Mouse (Mus musculus) intestine, embryonic 16.5 days (tissue): ENCODE measurements at regions not wholly inside any gene's neighbourhood (a gene's known extent, or its start where the extent isn't known, plus 50 kb on each side); places are given as distances from the start of the nearest gene placed in this dataset.

ENCODE experiments used
- ATAC-seq: fragments of 200-750 bp; cut with Nextera tagmentation; 2 replicates; pipeline ENCODE4 v1.8.0; 2017; ENCODE audit warnings: moderate TSS enrichment, moderate library complexity
- H3K27ac ChIP-seq: fragments of 300-500 bp; sonication (generic); 2 replicates; pipeline ENCODE4 v1.5.1; 2014; ENCODE audit warnings: mild to moderate bottlenecking, low read length
- H3K27me3 ChIP-seq: fragments of 300-500 bp; sonication (generic); replicated peaks from 2 replicates; pipeline ENCODE4 v1.6.1; 2014; ENCODE audit warnings: low read length, control low read depth, mixed read lengths; ENCODE audit not compliant: control insufficient read depth, insufficient read depth
- H3K36me3 ChIP-seq: fragments of 300-500 bp; sonication (generic); 2 replicates; pipeline ENCODE4 v1.6.1; 2014; ENCODE audit warnings: low read length, control low read depth; ENCODE audit not compliant: control insufficient read depth, insufficient read depth
- H3K4me1 ChIP-seq: fragments of 300-500 bp; sonication (generic); 2 replicates; pipeline ENCODE4 v1.6.1; 2014; ENCODE audit warnings: low read length, control low read depth, mixed read lengths; ENCODE audit not compliant: control insufficient read depth, insufficient read depth
- H3K4me2 ChIP-seq: fragments of 300-500 bp; sonication (generic); 2 replicates; pipeline ENCODE4 v1.6.1; 2014; ENCODE audit warnings: low read depth, low read length, control low read depth
- H3K4me3 ChIP-seq: fragments of 300-500 bp; sonication (generic); 2 replicates; pipeline ENCODE4 v1.5.1; 2014; ENCODE audit warnings: mild to moderate bottlenecking, low read length
- H3K9ac ChIP-seq: fragments of 300-500 bp; sonication (generic); 2 replicates; pipeline ENCODE4 v1.6.1; 2014; ENCODE audit warnings: low read depth, low read length
- H3K9me3 ChIP-seq: fragments of 300-500 bp; sonication (generic); 2 replicates; pipeline ENCODE4 v1.6.1; 2016; ENCODE audit warnings: low read length, control low read depth; ENCODE audit not compliant: control insufficient read depth
- WGBS: fragments of 180-500 bp; shearing (Covaris S2); extraction: QIAGEN DNeasy Blood & Tissue Kit; methylation state at CpG from one replicate; pipeline ENCODE4 v1.1.7; 2014; 5-methylcytosine and 5-hydroxymethylcytosine counted together

- Histone ChIP-seq H3K27ac (peak overlapping the region; percentile 39; the same call in 1 of the 2 replicates), H3K4me1 (no peaks in the 10 kb centered on the region), H3K4me3 (no peak overlapping the region), H3K9ac (no peak overlapping the region), H3K9me3 (no peaks in the 10 kb centered on the region), H3K4me2 (no peak overlapping the region), H3K36me3 (no peaks in the 10 kb centered on the region), H3K27me3 (no peaks in the 10 kb centered on the region)
- ATAC-seq: no peak
- 50% methylated on average over 8 of the region's 8 CpGs for WGBS
Observed at GRCm38 (mm10) chr15:7508535-7508934, 110.3 kb upstream of the Egflam start.

DNA sequence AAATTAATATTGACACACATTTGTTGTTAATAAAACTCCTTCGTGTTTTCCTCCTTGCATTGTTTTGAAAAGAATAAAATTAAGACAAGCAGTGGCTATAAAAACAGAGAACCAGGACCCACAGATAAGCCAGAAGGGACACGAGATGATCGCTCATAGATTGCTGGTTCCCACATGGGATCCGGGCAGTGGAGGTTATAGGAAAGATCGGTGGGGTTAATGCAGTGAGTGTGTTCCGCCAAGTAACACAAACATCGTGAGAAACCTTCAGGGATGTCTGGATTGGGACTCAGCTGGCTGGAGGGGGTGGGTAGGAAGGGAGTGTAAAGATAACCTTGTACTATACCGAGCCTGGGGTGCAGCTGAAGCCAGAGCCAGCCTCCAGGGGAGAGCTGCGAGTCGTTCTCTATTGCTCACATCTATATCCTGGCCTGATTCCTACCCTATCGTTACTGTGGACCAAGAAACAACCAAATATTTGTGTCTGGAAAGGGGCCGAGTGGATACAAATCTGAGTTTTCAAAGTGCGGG, 116.6 kb upstream of the Egflam start:
- no peak overlapping the region for H3K27ac ChIP-seq
- no peak overlapping the region for H3K9ac ChIP-seq
- no peaks in the 10 kb centered on the region for H3K9me3 ChIP-seq
- H3K27me3 ChIP-seq: no peaks in the 10 kb centered on the region
- H3K4me3 ChIP-seq: no peak overlapping the region
- H3K4me2 ChIP-seq: no peak overlapping the region
- no peaks in the 10 kb centered on the region for H3K36me3 ChIP-seq
- ATAC-seq: no peak
- no peaks in the 10 kb centered on the region for H3K4me1 ChIP-seq
- WGBS: 72% methylated on average over 13 of the region's 13 CpGs

GRCm38 (mm10) chr15:7521611-7522010, 123.4 kb upstream of the Egflam start:
- Histone ChIP-seq H3K4me3 (no peak overlapping the region), H3K27ac (no peak overlapping the region), H3K27me3 (no peaks in the 10 kb centered on the region), H3K9ac (no peak overlapping the region), H3K36me3 (no peaks in the 10 kb centered on the region), H3K4me1 (0 out of 2 replicates have a peak, but pooled peaks cover 2% of the 10 kb centered on the region), H3K4me2 (no peak overlapping the region), H3K9me3 (no peaks in the 10 kb centered on the region)
- WGBS: 77% methylated on average over 9 of the region's 9 CpGs
- no peak for ATAC-seq

DNA sequence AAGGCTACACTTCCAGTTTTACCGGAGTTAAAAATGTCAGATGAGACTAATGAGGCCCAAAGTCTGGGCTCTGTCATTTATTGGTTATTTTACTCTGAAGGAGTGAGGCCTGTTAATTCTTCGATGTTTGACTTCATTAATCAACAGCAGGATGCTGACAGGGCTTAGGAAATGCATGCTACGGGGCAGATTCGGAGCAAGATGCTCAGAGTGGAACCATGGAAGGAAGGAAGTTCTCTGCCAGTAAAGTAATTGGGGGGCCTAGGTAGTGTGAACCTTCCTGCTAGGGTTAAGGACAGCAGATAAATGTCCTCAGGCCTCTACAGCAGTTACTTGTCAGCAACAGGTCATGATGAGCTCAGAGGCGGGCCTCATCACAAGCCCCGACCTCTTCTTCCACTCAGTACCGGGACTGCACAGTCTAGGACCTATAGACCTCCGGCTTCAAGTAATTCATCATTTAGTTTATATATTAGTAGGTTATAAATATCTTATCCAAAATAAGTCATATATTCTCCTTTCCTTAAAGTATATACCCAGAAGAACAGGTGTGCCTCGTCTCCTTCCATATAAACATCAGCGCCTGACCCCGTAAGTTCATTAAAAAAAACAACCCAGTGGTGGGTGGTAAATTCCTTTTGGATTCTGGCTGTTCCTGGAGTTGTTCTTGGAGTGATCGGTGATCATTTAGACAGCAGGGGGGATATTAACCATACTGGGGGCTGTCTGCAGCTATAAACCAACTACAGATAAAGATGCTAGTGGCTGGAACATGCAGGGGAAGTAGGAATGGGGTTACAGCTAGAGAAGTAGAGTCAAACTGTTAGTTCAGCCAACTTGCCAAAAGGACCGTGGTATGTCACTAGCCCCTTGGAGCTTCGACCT, 124.9 kb upstream of the Egflam start:
- Histone ChIP-seq H3K4me1 (0 out of 2 replicates have a peak, but pooled peaks cover 2% of the 10 kb centered on the region), H3K27me3 (no peaks in the 10 kb centered on the region), H3K9me3 (no peaks in the 10 kb centered on the region), H3K4me3 (no peak overlapping the region), H3K27ac (no peak overlapping the region), H3K4me2 (no peak overlapping the region), H3K9ac (no peak overlapping the region), H3K36me3 (no peaks in the 10 kb centered on the region)
- no peak for ATAC-seq
- WGBS: 46% methylated on average over 14 of the region's 14 CpGs

DNA sequence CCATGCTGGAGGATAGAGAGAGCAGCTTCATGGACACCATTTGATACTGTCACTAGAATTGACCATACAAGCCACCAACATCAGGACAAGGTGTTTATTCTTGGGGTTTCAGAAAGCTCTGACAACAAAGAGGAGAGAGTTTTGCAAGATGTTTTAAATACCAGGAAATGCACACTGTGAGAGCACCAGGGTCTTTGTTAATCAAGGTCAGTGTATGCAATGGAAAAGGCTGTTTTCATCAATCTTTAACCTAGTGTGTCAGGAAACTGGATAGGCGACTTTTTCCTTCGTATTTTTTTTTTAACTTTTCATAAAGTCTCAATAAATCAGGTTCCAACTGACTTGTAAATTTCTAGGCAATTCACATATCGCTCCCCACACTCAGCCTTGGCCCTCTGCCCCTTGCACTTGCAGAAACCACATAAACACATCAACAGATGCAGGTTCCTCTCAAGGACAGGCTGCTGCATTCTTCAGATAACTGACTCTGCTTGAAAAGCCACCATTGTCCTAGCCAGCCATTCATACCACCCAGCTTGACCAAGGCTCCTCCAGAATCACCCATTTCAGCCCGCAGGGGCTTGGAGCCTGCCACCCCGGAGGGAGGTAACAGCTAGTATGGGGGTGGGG, 132.9 kb upstream of the Egflam start:
- WGBS: 4% methylated on average over 5 of the region's 5 CpGs
- Histone ChIP-seq H3K36me3 (no peaks in the 10 kb centered on the region), H3K9me3 (no peaks in the 10 kb centered on the region), H3K4me3 (no peak overlapping the region), H3K27ac (peak overlapping the region; percentile 9), H3K27me3 (no peaks in the 10 kb centered on the region), H3K9ac (no peak overlapping the region), H3K4me2 (no peak overlapping the region; the same call in 1 of the 2 replicates), H3K4me1 (peaks cover 13% of the 10 kb centered on the region)
- ATAC-seq: peak; percentile 79

DNA sequence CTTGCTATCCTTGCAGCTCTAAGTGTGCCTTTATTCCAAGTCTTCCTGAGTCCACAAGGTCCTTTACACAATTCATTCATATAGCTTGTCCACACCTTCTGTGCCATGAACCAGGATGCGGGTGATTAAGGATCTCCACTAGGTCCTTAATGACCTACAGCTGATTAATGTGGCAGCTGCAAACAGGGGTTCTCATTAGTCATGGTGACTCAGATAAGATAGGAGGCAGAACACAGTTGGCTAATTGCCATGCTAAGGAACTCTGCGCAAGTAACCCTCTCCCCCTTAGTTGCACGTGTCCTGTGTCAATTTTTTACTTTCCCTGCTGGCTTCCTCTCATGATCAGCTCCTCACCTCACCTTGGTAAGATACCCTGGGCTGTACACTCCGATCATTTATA, 139.7 kb upstream of the Egflam start:
- H3K36me3 ChIP-seq: no peaks in the 10 kb centered on the region
- no peak overlapping the region for H3K4me2 ChIP-seq
- H3K4me3 ChIP-seq: no peak overlapping the region
- 47% methylated on average over 4 of the region's 4 CpGs for WGBS
- H3K9me3 ChIP-seq: no peaks in the 10 kb centered on the region
- no peaks in the 10 kb centered on the region for H3K4me1 ChIP-seq
- H3K27ac ChIP-seq: no peak overlapping the region
- H3K9ac ChIP-seq: no peak overlapping the region
- no peaks in the 10 kb centered on the region for H3K27me3 ChIP-seq
- ATAC-seq: peak; percentile 52

GRCm38 (mm10) chr15:7553190-7553895, 155.1 kb upstream of the Egflam start:
- Histone ChIP-seq H3K27me3 (no peaks in the 10 kb centered on the region), H3K4me3 (no peak overlapping the region), H3K27ac (no peak overlapping the region), H3K36me3 (no peaks in the 10 kb centered on the region), H3K4me2 (no peak overlapping the region), H3K4me1 (no peaks in the 10 kb centered on the region; the same call in 1 of the 2 replicates), H3K9ac (no peak overlapping the region), H3K9me3 (no peaks in the 10 kb centered on the region)
- 78% methylated on average over 2 of the region's 2 CpGs for WGBS
- ATAC-seq: no peak

GRCm38 (mm10) chr15:7554433-7554832, 156.2 kb upstream of the Egflam start:
- Histone ChIP-seq H3K27me3 (no peaks in the 10 kb centered on the region), H3K27ac (no peak overlapping the region), H3K4me3 (no peak overlapping the region), H3K4me2 (no peak overlapping the region), H3K36me3 (no peaks in the 10 kb centered on the region), H3K4me1 (no peaks in the 10 kb centered on the region; the same call in 1 of the 2 replicates), H3K9ac (no peak overlapping the region), H3K9me3 (no peaks in the 10 kb centered on the region)
- ATAC-seq: peak; percentile 40; the same call in 1 of the 2 replicates
- 46% methylated on average over 3 of the region's 3 CpGs for WGBS

DNA sequence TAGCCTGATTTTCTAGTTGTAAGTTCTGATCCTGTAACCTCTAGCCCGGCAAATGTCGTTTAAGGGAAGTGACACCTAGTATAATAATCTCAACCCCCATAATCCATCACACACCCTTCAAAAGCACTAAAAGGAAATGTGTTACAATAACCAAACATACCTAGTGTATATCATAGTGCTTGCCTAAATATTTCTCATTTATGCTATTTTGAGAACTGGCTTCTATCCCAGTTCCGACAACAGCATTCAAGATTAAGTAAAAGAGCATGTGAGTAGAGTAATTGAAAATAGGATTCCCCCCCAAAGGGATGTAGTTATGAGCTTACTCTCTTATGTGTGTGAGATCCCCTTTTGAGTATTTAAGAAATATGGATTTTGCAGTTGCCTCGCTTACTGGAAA, 165.1 kb upstream of the Egflam start:
- peak overlapping the region; percentile 39; the same call in 1 of the 2 replicates for H3K27ac ChIP-seq
- H3K4me1 ChIP-seq: no peaks in the 10 kb centered on the region
- H3K4me3 ChIP-seq: no peak overlapping the region
- no peaks in the 10 kb centered on the region for H3K9me3 ChIP-seq
- WGBS: 54% methylated on average over 4 of the region's 4 CpGs
- H3K9ac ChIP-seq: no peak overlapping the region
- H3K27me3 ChIP-seq: no peaks in the 10 kb centered on the region
- H3K4me2 ChIP-seq: no peak overlapping the region
- no peaks in the 10 kb centered on the region for H3K36me3 ChIP-seq
- ATAC-seq: no peak
